Mouse (Mus musculus) MN1 (cell line): ENCODE measurements around the gene Atad5.
"Not testable (repeated sequence)": the region's sequence is repeated elsewhere in the genome, so short reads cannot be mapped to it uniquely, and the experiment has no call there.

Source experiments
- DNase-seq: peaks from one replicate; pipeline ENCODE4 v3.0.0-alpha.2; 2016; ENCODE audit warnings: low spot score

Atad5 gene

GRCm38 (mm10) chr11:80181021-80181749 lies 92.0 kb downstream of the Atad5 start:
- no peak for DNase-seq

DNA sequence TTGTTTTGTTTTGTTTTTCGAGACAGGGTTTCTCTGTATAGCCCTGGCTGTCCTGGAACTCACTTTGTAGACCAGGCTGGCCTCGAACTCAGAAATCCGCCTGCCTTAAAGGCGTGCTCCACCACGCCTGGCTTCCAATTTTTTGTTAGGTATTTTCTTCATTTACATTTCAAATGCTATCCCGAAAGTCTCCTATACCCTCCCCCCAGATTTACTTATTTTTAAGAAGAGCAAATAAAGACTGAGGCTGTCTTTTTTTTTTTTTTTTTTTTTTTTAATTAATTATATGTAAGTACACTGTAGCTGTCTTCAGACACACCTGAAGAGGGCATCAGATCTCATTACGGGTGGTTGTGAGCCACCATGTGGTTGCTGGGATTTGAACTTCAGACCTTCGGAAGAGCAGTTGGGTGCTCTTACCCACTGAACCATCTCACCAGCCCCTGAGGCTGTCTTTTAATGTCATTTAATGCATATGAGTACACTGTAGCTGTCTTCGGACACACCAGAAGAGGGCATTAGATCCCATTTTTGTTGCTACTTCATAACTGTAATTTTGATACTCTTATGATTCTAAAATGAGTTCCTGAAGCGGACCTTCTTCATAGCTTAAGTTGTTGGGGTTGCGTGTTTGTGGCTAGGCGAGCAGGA lies 94.0 kb downstream of the Atad5 start:
- not testable (repeated sequence) for DNase-seq

DNA sequence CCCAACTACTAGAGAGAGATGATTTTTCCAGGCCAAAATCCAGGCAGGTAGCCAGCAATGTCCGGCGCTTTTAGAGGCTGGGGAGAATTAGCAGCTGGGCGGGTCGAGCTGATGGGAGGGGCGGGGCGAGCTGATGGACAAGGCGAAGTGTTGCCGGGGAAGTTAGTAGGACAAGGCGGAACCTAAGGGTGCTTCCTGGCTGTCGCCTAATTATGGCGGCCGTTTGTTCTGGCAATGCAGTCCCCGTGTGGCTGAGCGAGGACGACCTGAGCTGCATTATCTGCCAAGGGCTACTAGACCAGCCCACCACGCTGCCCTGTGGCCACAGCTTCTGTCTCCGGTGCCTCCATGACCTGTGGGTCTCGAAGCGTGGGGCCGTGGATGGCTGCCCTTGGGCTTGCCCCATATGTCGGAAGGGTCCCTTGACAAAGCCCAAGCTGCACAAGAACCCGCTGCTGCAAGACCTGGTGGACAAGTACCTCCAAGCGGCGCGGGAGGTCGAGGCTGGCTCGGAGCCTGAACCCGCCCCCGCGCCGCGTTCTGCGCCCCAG lies 94.6 kb downstream of the Atad5 start, which contains the start of gene Rnf135:
TSS of gene Rnf135 (plus strand) at position 147 of the 551 bp plus-strand sequence.
- DNase-seq = no peak

GRCm38 (mm10) chr11:80184531-80185071 lies 95.4 kb downstream of the Atad5 start:
- DNase-seq = no peak
